Mouse (Mus musculus) monocyte, adult 5-6 weeks (primary cell): ENCODE data around the gene Dock10. TPM values are rescaled to one million over a fixed set of nuclear protein-coding genes. Genes with fewer than 3 reads are reported as not detected.

ENCODE experiments used
- ATAC-seq: fragments of 153-309, 156-312 bp; replicated peaks from 2 replicates; pipeline ENCODE4 v1.8.0; 2017; ENCODE audit warnings: mild to moderate bottlenecking; ENCODE audit not compliant: low TSS enrichment, insufficient number of reproducible peaks, severe bottlenecking, poor library complexity, low FRiP score
- total RNA-seq: library from RNA; stranded (forward); fragments of 200-1000, 200-491, 200-594 nt; gene quantifications from 3 replicates; pipeline ENCODE4 v1.2.3, GENCODE M21; 2017

Gene Dock10
- total RNA-seq, 1 experiment from 2014 or later, result 171 TPM

- no peak for ATAC-seq
Measured at GRCm38 (mm10) chr1:80520456-80520855, 237.9 kb downstream of the Dock10 start.

GRCm38 (mm10) chr1:80519893-80520292 is 238.4 kb downstream of the Dock10 start:
- ATAC-seq, result no peak

- ATAC-seq, result no peak
Measured at GRCm38 (mm10) chr1:80515836-80516235, 242.5 kb downstream of the Dock10 start.

- ATAC-seq, result no peak
Measured at GRCm38 (mm10) chr1:80512210-80512948, 245.9 kb downstream of the Dock10 start.

- no peak for ATAC-seq
Measured at GRCm38 (mm10) chr1:80504757-80505156, 253.6 kb downstream of the Dock10 start.

GRCm38 (mm10) chr1:80504081-80504480 is 254.2 kb downstream of the Dock10 start:
- no peak for ATAC-seq

GRCm38 (mm10) chr1:80502456-80503165 is 255.7 kb downstream of the Dock10 start:
- no peak for ATAC-seq

GRCm38 (mm10) chr1:80499264-80499663 is 259.1 kb downstream of the Dock10 start:
- no peak for ATAC-seq

- ATAC-seq, result peak; percentile 71
Measured at GRCm38 (mm10) chr1:80496360-80496759, 262.0 kb downstream of the Dock10 start.

- ATAC-seq, result no peak
Measured at GRCm38 (mm10) chr1:80483419-80483818, 274.9 kb downstream of the Dock10 start.

- ATAC-seq, result 0 out of 2 replicates have a peak, but pooled peaks have one; percentile 31
Measured at GRCm38 (mm10) chr1:80474942-80475341, 283.4 kb downstream of the Dock10 start.

GRCm38 (mm10) chr1:80472395-80472794 is 285.9 kb downstream of the Dock10 start:
- ATAC-seq, result no peak

- ATAC-seq, result no peak
Measured at GRCm38 (mm10) chr1:80461348-80461747, 297.0 kb downstream of the Dock10 start, which contains the start of gene Gm45261. TSS of gene Gm45261 (minus strand) at chr1:80461448.

- no peak for ATAC-seq
Measured at GRCm38 (mm10) chr1:80459923-80460322, 298.4 kb downstream of the Dock10 start.

- no peak for ATAC-seq
Measured at GRCm38 (mm10) chr1:80459477-80459876, 298.9 kb downstream of the Dock10 start.

- 0 out of 2 replicates have a peak, but pooled peaks have one; percentile 46 for ATAC-seq
Measured at GRCm38 (mm10) chr1:80453971-80454370, 304.4 kb downstream of the Dock10 start.

- peak; percentile 79 for ATAC-seq
Measured at GRCm38 (mm10) chr1:80451914-80452549, 306.3 kb downstream of the Dock10 start.
